Mouse (Mus musculus) ES-E14 (cell line): Measurements from ENCODE around the gene Vps37c. TPM values are rescaled to one million over a fixed set of nuclear protein-coding genes. Genes with fewer than 3 reads are reported as not detected.
A peak's percentile ranks its signal among the peaks of the same experiment; 100 is the strongest.

ENCODE experiments used
- DNase-seq: peaks from one replicate; pipeline ENCODE4 v3.0.0-alpha.2; 2013; ENCODE audit warnings: low read depth, low spot score
- H3K27ac ChIP-seq: 2 replicates; pipeline ENCODE4 v1.5.1; 2012; ENCODE audit warnings: low read depth, mild to moderate bottlenecking, low read length, moderate library complexity, mixed read lengths; ENCODE audit not compliant: poor library complexity, insufficient read depth, severe bottlenecking
- H3K36me3 ChIP-seq: 2 replicates; pipeline ENCODE4 v1.6.1; 2012; ENCODE audit warnings: mild to moderate bottlenecking, low read length, moderate library complexity, mixed read lengths; ENCODE audit not compliant: control insufficient read depth, poor library complexity, insufficient read depth, severe bottlenecking
- H3K4me1 ChIP-seq, 2 experiments: fragments of 150-350 bp in 1 of 2; sonication (generic) in 1 of 2; 2 replicates each; pipeline ENCODE4 v1.6.1; 2012; ENCODE audit warnings: low read length in 2 of 2, mild to moderate bottlenecking in 1 of 2, mixed read lengths in 1 of 2; ENCODE audit not compliant: control insufficient read depth in 2 of 2, insufficient read depth in 2 of 2, poor library complexity in 1 of 2
- H3K4me3 ChIP-seq, 2 experiments: fragments of 150-350 bp in 1 of 2; sonication (generic) in 1 of 2; 2 replicates each; pipeline ENCODE4 v1.5.1; 2012; ENCODE audit warnings: low read length in 2 of 2, low read depth in 1 of 2, mild to moderate bottlenecking in 1 of 2, mixed read lengths in 1 of 2; ENCODE audit not compliant: insufficient read depth in 1 of 2, poor library complexity in 1 of 2, severe bottlenecking in 1 of 2
- H3K9ac ChIP-seq: 2 replicates; pipeline ENCODE4 v1.6.1; 2012; ENCODE audit warnings: low read depth, mild to moderate bottlenecking, low read length, mixed read lengths; ENCODE audit not compliant: poor library complexity, insufficient read depth, severe bottlenecking
- H3K9me3 ChIP-seq: fragments of 150-350 bp; sonication (generic); 2 replicates; pipeline ENCODE4 v1.6.1; 2012; ENCODE audit warnings: low read depth, mild to moderate bottlenecking, low read length; ENCODE audit not compliant: control insufficient read depth, insufficient read depth
- CHD2 ChIP-seq: IDR thresholded peaks from 2 replicates; pipeline ENCODE4 v1.6.1; 2014; ENCODE audit warnings: mild to moderate bottlenecking, low read depth, low read length, inconsistent platforms
- HCFC1 ChIP-seq: IDR thresholded peaks from 2 replicates; pipeline ENCODE4 v1.6.1; 2012; ENCODE audit warnings: low read length, inconsistent platforms, borderline replicate concordance; ENCODE audit not compliant: insufficient read depth
- MAFK ChIP-seq: IDR thresholded peaks from 2 replicates; pipeline ENCODE4 v1.6.1; 2014; ENCODE audit warnings: mild to moderate bottlenecking, low read depth, low read length, inconsistent platforms; ENCODE audit not compliant: insufficient read depth
- ZC3H11A ChIP-seq: IDR thresholded peaks from 2 replicates; pipeline ENCODE4 v1.6.1; 2012; ENCODE audit warnings: low read depth, mild to moderate bottlenecking, inconsistent platforms, low read length, borderline replicate concordance
- ZNF384 ChIP-seq: IDR thresholded peaks from 2 replicates; pipeline ENCODE4 v1.6.1; 2012; ENCODE audit warnings: low read depth, low read length, inconsistent platforms
- in situ Hi-C, 2 experiments: fragments of 600-800 bp; cut with MboI; formaldehyde crosslinking; loops; one replicate each; pipeline ENCODE4 v1.15.1; 2025; ENCODE audit warnings: low sequenced_read_pairs in 2 of 2, inconsistent platforms in 1 of 2; ENCODE audit not compliant: unreplicated experiment in 2 of 2
- total RNA-seq: library from RNA; depleted of rRNA; stranded (reverse); fragments of 300-350 nt; gene quantifications from 2 replicates; pipeline ENCODE4 v1.2.3, GENCODE M21; 2012

Vps37c gene
- total RNA-seq, 1 experiment: 6.6 TPM

DNA sequence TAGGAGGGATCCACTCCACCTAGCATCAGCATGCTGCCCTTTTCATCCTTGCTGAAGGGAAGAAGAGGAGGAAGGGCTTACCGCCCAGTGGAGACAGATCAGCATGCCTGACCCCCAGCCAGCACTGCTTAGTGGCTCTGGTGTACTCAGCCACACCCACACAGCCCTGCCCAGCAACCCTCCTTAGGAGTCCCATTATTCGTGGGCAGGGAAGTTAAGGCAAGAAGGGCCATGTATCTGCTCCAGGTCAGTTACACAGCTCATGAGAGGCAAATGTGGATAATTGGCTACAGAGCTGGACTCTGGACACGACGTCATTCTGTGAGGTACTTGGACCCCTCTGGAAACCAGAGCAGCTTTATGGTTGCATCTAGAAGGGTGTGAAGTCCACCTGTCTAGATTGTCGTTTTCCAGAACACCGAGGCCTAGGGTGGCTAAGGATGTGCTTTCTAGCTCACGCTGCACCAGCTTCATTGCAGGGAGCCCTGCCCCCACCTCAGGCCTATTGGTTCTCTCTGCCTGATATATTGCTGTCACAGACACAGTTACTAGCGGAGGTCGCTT is 16.6 kb upstream of the Vps37c start:
- Histone ChIP-seq H3K36me3 (no peaks in the 10 kb centered on the region), H3K4me3 (no peak overlapping the region), H3K9ac (no peak overlapping the region), H3K27ac (no peak overlapping the region), H3K9me3 (no peaks in the 10 kb centered on the region), H3K4me1 (peaks cover 8 to 12% of the 10 kb centered on the region in 2 experiments; a peak in 3 of 4 replicates)
- DNase-seq: no peak
- no peak for TF ChIP-seq ZNF384
- TF ChIP-seq CHD2: no peak
- TF ChIP-seq MAFK: no peak
- TF ChIP-seq ZC3H11A: no peak
- no peak for TF ChIP-seq HCFC1
- in situ Hi-C loops: no loop called here

DNA sequence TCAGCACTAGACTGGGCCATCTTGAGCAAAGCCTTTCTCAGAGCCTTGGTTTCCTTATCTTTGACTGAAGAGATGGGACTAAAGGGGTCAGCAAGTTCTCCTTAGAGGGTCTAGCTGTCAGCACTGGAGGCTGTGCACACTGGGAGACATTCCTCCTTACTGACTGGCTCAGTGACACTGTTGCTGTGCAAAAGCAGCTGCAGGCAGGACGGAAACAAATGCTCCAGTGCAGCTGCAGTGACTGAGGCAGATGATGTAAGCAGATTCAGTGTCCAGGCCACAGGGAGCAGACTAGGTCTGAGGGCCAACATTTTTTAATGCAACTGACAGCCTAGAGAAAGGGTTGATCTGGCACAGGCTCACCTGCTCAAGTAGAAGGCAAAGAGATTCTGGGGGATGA is 15.3 kb upstream of the Vps37c start:
- H3K9ac ChIP-seq: no peak overlapping the region
- no peak overlapping the region for H3K27ac ChIP-seq
- no peak for TF ChIP-seq MAFK
- TF ChIP-seq CHD2: no peak
- in situ Hi-C loops: no loop called here
- H3K36me3 ChIP-seq: no peaks in the 10 kb centered on the region
- H3K4me1 ChIP-seq: peaks cover 13% of the 10 kb centered on the region in 2 experiments; a peak in 3 of 4 replicates
- H3K9me3 ChIP-seq: no peaks in the 10 kb centered on the region
- no peak overlapping the region for H3K4me3 ChIP-seq
- no peak for DNase-seq

DNA sequence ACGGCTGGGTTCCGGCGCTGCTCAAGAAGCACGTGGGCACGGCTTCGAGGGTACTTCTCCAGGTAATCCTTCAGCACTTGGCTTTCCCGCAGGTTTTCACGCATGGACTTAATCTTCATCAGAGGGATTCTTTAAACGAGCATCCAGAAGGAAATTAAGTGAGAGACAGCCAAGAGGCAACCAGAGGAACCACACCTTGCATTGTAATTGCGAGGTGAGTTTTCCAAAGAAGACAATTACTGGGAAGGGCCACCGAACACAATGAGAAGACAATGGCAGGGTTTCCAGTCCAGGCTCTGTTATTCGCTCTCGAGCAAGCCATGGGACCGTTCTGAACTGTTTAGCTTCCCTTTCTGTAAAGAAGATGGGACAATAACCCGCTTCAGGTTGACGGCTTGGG is 11.9 kb upstream of the Vps37c start:
- no peaks in the 10 kb centered on the region for H3K36me3 ChIP-seq
- H3K4me3 ChIP-seq: no peak overlapping the region
- TF ChIP-seq HCFC1 (no peak), CHD2 (no peak), MAFK (no peak), ZNF384 (no peak), ZC3H11A (no peak)
- H3K27ac ChIP-seq: no peak overlapping the region
- no peaks in the 10 kb centered on the region for H3K9me3 ChIP-seq
- in situ Hi-C loops: no loop called here
- H3K4me1 ChIP-seq: peaks cover 6 to 10% of the 10 kb centered on the region in 2 experiments; a peak in 3 of 4 replicates
- H3K9ac ChIP-seq: no peak overlapping the region
- DNase-seq: peak; percentile 59

DNA sequence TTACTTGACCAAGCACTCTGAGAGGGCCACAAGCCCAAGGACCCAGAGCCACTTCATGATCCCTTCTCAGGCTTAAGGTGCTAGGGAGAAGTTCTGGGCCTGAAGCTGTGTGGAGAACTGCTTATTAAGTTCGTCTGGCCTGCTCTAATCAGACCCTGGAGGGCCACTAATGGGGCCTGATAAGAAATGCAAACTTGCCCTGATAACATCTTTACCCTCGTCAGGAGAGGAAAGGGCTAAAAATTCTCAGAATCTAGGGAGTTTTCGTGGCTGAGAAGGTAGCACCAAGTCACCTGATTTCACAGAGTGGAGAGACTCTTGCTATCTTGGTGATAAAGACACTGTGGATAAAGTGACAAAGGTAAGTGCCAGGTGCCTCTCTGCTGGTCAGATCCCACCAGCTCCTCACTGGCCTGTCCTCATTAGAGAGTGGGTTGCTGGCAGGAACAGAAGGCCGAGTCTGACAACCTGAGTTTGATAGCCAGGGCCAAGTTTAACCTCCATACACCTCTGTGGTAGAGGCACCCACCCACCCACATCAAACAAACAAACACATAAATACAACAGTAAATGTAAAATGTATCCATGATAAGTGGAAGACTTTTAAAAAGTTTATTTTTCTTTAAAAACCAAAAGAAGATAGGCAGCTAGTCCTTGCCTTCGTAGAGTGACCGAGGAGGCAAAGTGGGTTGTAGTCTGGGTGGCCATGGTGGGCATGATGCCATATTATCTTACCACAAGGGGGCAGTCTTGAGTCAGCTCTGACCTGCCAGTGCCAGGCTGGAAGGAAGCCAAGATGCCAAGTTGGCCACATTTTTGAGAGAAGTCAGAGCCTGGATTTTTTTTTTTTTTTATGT is 10.4 kb upstream of the Vps37c start, which contains the start of gene Pga5:
TSS of gene Pga5 (minus strand) at position 157 of the 857 bp plus-strand sequence.
- Histone ChIP-seq H3K27ac (no peak within 1 kb of the TSS), H3K4me3 (no peak within 1 kb of the TSS), H3K4me1 (peaks cover 2 to 7% of the 10 kb centered on the region in 2 experiments; a peak in 3 of 4 replicates), H3K9me3 (no peaks in the 10 kb centered on the region), H3K36me3 (no peaks in the 10 kb centered on the region), H3K9ac (no peak within 1 kb of the TSS)
- DNase-seq: no peak
- TF ChIP-seq ZNF384: no peak
- TF ChIP-seq ZC3H11A: peak; percentile 11; the same call in 1 of the 2 replicates
- in situ Hi-C loops: no loop called here

DNA sequence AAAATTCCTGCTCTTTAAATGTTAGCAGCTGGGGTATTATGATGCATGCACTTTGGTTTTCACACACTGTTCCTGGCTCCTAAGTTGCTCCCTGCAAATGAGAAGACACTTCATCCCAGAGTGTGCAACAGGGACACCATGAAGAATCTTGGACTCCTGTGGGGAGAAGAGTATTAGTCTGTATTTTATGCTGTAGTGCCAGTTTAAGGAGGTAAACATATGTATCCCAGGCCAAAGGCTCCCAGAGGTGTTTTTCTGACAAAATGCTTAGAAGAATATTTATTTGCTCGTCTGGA is 9.8 kb upstream of the Vps37c start:
- H3K9ac ChIP-seq: no peak overlapping the region
- in situ Hi-C loops: no loop called here
- no peak for DNase-seq
- TF ChIP-seq ZNF384 (no peak), ZC3H11A (no peak), MAFK (no peak), CHD2 (no peak), HCFC1 (no peak)
- peaks cover 2 to 7% of the 10 kb centered on the region in 2 experiments; a peak in 3 of 4 replicates for H3K4me1 ChIP-seq
- H3K4me3 ChIP-seq: no peak overlapping the region
- H3K27ac ChIP-seq: no peak overlapping the region
- no peaks in the 10 kb centered on the region for H3K36me3 ChIP-seq
- H3K9me3 ChIP-seq: no peaks in the 10 kb centered on the region
